9 mouse cellular contexts compared by ENCODE assay signal in the genomic region with DNA sequence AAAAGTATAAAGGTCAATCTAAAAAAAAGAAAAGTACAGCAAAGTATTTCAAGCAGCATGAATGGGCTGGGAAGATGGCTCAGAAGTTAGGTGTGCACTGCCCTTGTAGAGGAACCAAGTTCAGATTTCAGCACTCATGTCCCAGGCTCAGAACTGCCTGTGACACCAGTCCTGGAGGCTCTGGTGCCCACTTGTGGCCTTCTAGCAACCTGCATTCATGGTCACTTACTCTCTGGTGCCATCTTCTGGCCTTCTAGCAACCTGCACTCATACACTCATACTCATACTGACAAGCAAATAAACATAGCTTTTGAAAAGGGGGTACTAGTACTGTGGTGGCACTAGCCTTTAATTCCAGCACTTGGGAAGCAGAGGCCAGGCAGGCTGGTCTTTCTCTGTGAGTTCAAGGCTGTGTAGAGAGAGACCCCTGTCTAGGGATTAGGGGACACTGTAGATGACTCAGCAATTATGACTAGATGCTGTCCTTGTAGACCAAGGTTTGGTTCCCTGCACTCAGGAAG. TPM values are rescaled to one million over a fixed set of nuclear protein-coding genes. Genes with fewer than 3 reads are reported as not detected.
DNase-seq lines count a peak whose midpoint lies in the region; ATAC-seq and TF ChIP-seq lines count a peak whose summit lies in the region.
"Had no signal": no experiment of that assay in that cellular context is flagged by ENCODE, and none has a peak within 500 bp of the region (broad histone marks: within the 10 kb centered on the region; RNA-seq: fewer than 3 reads in every experiment).

No protein-coding gene starts in this region.

- no peaks in the 10 kb centered on the region for H3K4me1 ChIP-seq in intestine, postnatal 0 days (replicated peaks; ENCODE audit: control insufficient read depth, insufficient read depth, low read length)
- no peaks in the 10 kb centered on the region for H3K4me1 ChIP-seq in intestine, embryonic 16.5 days (ENCODE audit: control insufficient read depth, insufficient read depth, low read length)
- H3K4me1 ChIP-seq in CH12.LX (ENCODE audit: control insufficient read depth in 1 of 2, insufficient read depth in 2 of 2), result peaks cover 0 to 4% of the 10 kb centered on the region in 2 experiments; a peak in 1 of 4 replicates
- H3K4me1 ChIP-seq in heart, embryonic 11.5 days (ENCODE audit: control insufficient read depth, insufficient read depth, low read length), result no peaks in the 10 kb centered on the region
- H3K4me1 ChIP-seq in hindbrain, embryonic 16.5 days (ENCODE audit: control insufficient read depth, insufficient read depth, low read depth, low read length), result no peaks in the 10 kb centered on the region

- H3K9me3 ChIP-seq in intestine, postnatal 0 days (ENCODE audit: control insufficient read depth), result no peaks in the 10 kb centered on the region
- H3K9me3 ChIP-seq in intestine, embryonic 16.5 days (ENCODE audit: control insufficient read depth, low read length), result 0 out of 2 replicates have a peak, but pooled peaks cover 3% of the 10 kb centered on the region
- H3K9me3 ChIP-seq in CH12.LX (replicated peaks; ENCODE audit: low read length), result peaks cover 4% of the 10 kb centered on the region
- H3K9me3 ChIP-seq in heart, embryonic 11.5 days (replicated peaks; ENCODE audit: control insufficient read depth, low read length), result no peaks in the 10 kb centered on the region
- no peaks in the 10 kb centered on the region for H3K9me3 ChIP-seq in hindbrain, embryonic 16.5 days (ENCODE audit: control insufficient read depth, low read length)

- no peak for ATAC-seq in intestine, postnatal 0 days
- no peak for ATAC-seq in intestine, embryonic 16.5 days
- peak; percentile 75 for ATAC-seq in megakaryocyte, adult 5-6 weeks (ENCODE audit: poor library complexity, severe bottlenecking)
- no peak for ATAC-seq in heart, embryonic 11.5 days (replicated peaks; ENCODE audit: insufficient number of reproducible peaks, low FRiP score, low TSS enrichment)
- no peak for ATAC-seq in hindbrain, embryonic 16.5 days

- peaks cover 15% of the 10 kb centered on the region for H3K36me3 ChIP-seq in intestine, postnatal 0 days (ENCODE audit: control insufficient read depth, insufficient read depth)
- no peaks in the 10 kb centered on the region for H3K36me3 ChIP-seq in intestine, embryonic 16.5 days (ENCODE audit: control insufficient read depth, insufficient read depth, low read length)
- peaks cover 13 to 39% of the 10 kb centered on the region in 2 experiments for H3K36me3 ChIP-seq in CH12.LX (replicated peaks in 1 of 2; ENCODE audit: control insufficient read depth in 1 of 2, insufficient read depth in 1 of 2, low read length in 1 of 2)
- H3K36me3 ChIP-seq in heart, embryonic 11.5 days (ENCODE audit: control insufficient read depth, insufficient read depth, low read length), result peaks cover 12% of the 10 kb centered on the region
- no peaks in the 10 kb centered on the region for H3K36me3 ChIP-seq in hindbrain, embryonic 16.5 days (ENCODE audit: control insufficient read depth, insufficient read depth, low read length)

- no peak overlapping the region for H3K4me2 ChIP-seq in intestine, postnatal 0 days (replicated peaks; ENCODE audit: low read depth)
- no peak overlapping the region for H3K4me2 ChIP-seq in intestine, embryonic 16.5 days (ENCODE audit: low read depth, low read length)
- no peak overlapping the region for H3K4me2 ChIP-seq in CH12.LX (ENCODE audit: insufficient read depth, low read depth, poor library complexity, severe bottlenecking)
- H3K4me2 ChIP-seq in heart, embryonic 11.5 days, result no peak overlapping the region
- H3K4me2 ChIP-seq in hindbrain, embryonic 16.5 days (ENCODE audit: low read length), result no peak overlapping the region
- H3K4me2 ChIP-seq: hindbrain, embryonic 12.5 days had no signal

- no peak for TF ChIP-seq EP300 in CH12.LX (IDR thresholded peaks at IDR 0.05; ENCODE audit: low read length)

- no peak overlapping the region for H3K27ac ChIP-seq in intestine, postnatal 0 days (ENCODE audit: low read depth, low read length)
- no peak overlapping the region for H3K27ac ChIP-seq in intestine, embryonic 16.5 days (ENCODE audit: low read length)
- no peak overlapping the region for H3K27ac ChIP-seq in CH12.LX (ENCODE audit: insufficient read depth, low read depth)
- H3K27ac ChIP-seq in heart, embryonic 11.5 days (ENCODE audit: low read depth, low read length), result no peak overlapping the region
- H3K27ac ChIP-seq in hindbrain, embryonic 16.5 days (ENCODE audit: low read depth, low read length), result no peak overlapping the region
- H3K27ac ChIP-seq: hindbrain, embryonic 12.5 days had no signal

- in situ Hi-C loops in CH12.LX (cut with MboI; ENCODE audit: low pct_ligation_motif_present, low pct_unique_long_range_greater_than_20kb, low sequenced_read_pairs), result no loop called here

- dilution Hi-C loops in CH12.LX (cut with MboI; ENCODE audit: extremely low pct_ligation_motif_present, extremely low pct_unique_long_range_greater_than_20kb, low sequenced_read_pairs), result no loop called here

- TF ChIP-seq CTCF in intestine, postnatal 0 days (IDR thresholded peaks at IDR 0.05; ENCODE audit: low read depth), result peak; percentile 77
- TF ChIP-seq CTCF in CH12.LX (conservative IDR thresholded peaks at IDR 0.05 in 1 of 2, IDR thresholded peaks at IDR 0.05 in 1 of 2; ENCODE audit: low read depth in 2 of 2, low read length in 2 of 2), result peak; percentile 55 to 97
- TF ChIP-seq CTCF in brain, embryonic 14.5 days (IDR thresholded peaks at IDR 0.05; ENCODE audit: borderline replicate concordance, extremely low read depth, insufficient read depth, insufficient read length), result peak; percentile 37; the same call in 1 of the 2 replicates

- peak; percentile 43 for TF ChIP-seq RAD21 in CH12.LX (IDR thresholded peaks at IDR 0.05; ENCODE audit: low read depth, low read length)

- H3K27me3 ChIP-seq in intestine, postnatal 0 days (replicated peaks; ENCODE audit: control insufficient read depth, insufficient read depth, low read length), result no peaks in the 10 kb centered on the region
- no peaks in the 10 kb centered on the region for H3K27me3 ChIP-seq in intestine, embryonic 16.5 days (replicated peaks; ENCODE audit: control insufficient read depth, insufficient read depth, low read length)
- H3K27me3 ChIP-seq in CH12.LX (replicated peaks), result no peaks in the 10 kb centered on the region
- H3K27me3 ChIP-seq in heart, embryonic 11.5 days (ENCODE audit: control insufficient read depth, insufficient read depth, low read length), result no peaks in the 10 kb centered on the region
- no peaks in the 10 kb centered on the region for H3K27me3 ChIP-seq in hindbrain, embryonic 16.5 days (replicated peaks; ENCODE audit: control insufficient read depth, insufficient read depth, low read length)
- H3K27me3 ChIP-seq: hindbrain, embryonic 12.5 days had no signal

- peak; percentile 44 for DNase-seq in CH12.LX (ENCODE audit: extremely low read depth)
- DNase-seq in brain, embryonic 14.5 days (ENCODE audit: low read depth), result no peak
- no peak for DNase-seq in urinary bladder, postnatal 4 days (ENCODE audit: low spot score in 2 of 2)

- H3K9ac ChIP-seq in intestine, postnatal 0 days (ENCODE audit: low read depth, low read length), result no peak overlapping the region
- no peak overlapping the region for H3K9ac ChIP-seq in intestine, embryonic 16.5 days (ENCODE audit: low read depth, low read length)
- no peak overlapping the region for H3K9ac ChIP-seq in CH12.LX (ENCODE audit: insufficient read depth, low read depth)
- H3K9ac ChIP-seq in heart, embryonic 11.5 days (ENCODE audit: low read depth, low read length), result no peak overlapping the region
- no peak overlapping the region for H3K9ac ChIP-seq in hindbrain, embryonic 16.5 days (ENCODE audit: low read depth, low read length)
- H3K9ac ChIP-seq: hindbrain, embryonic 12.5 days had no signal

- H3K79me2 ChIP-seq in CH12.LX (replicated peaks; ENCODE audit: control insufficient read depth, extremely low read depth, insufficient read depth, poor library complexity, severe bottlenecking), result no peaks in the 10 kb centered on the region

- TF ChIP-seq POLR2A in CH12.LX (IDR thresholded peaks at IDR 0.05; ENCODE audit: low read depth, low read length), result no peak
- TF ChIP-seq POLR2A in brain, embryonic 14.5 days (IDR thresholded peaks at IDR 0.05; ENCODE audit: borderline replicate concordance, extremely low read depth, insufficient read depth, insufficient read length, poor library complexity, severe bottlenecking), result no peak

- no peak overlapping the region for H3K4me3 ChIP-seq in intestine, postnatal 0 days (ENCODE audit: low read depth, low read length)
- no peak overlapping the region for H3K4me3 ChIP-seq in intestine, embryonic 16.5 days (ENCODE audit: low read length)
- H3K4me3 ChIP-seq in CH12.LX (replicated peaks in 1 of 3; ENCODE audit: low read depth in 2 of 3, low read length in 2 of 3, poor library complexity in 1 of 3), result no peak overlapping the region
- H3K4me3 ChIP-seq in heart, embryonic 11.5 days (ENCODE audit: low read depth, low read length), result no peak overlapping the region
- no peak overlapping the region for H3K4me3 ChIP-seq in hindbrain, embryonic 16.5 days (ENCODE audit: low read length)
- H3K4me3 ChIP-seq: hindbrain, embryonic 12.5 days had no signal

TF ChIP-seq in CH12.LX, 34 proteins besides CTCF, POLR2A, EP300 and RAD21:
- TF ChIP-seq BHLHE40 (IDR thresholded peaks at IDR 0.05; ENCODE audit: low read depth, low read length) (no peak), MEF2A (IDR thresholded peaks at IDR 0.05; ENCODE audit: borderline replicate concordance, low read depth, low read length) (no peak), MAZ (IDR thresholded peaks at IDR 0.05; ENCODE audit: low read depth, low read length) (no peak), MAFK (IDR thresholded peaks at IDR 0.05; ENCODE audit: insufficient replicate concordance, low read length) (peak; percentile 58; the same call in 1 of the 2 replicates), NELFE (IDR thresholded peaks at IDR 0.05; ENCODE audit: low read depth, low read length) (peak; percentile 15; the same call in 1 of the 2 replicates), MYC (IDR thresholded peaks at IDR 0.05; ENCODE audit: low read depth, low read length) (no peak), GABPA (IDR thresholded peaks at IDR 0.05; ENCODE audit: insufficient replicate concordance, low read depth, low read length) (no peak), SMC3 (IDR thresholded peaks at IDR 0.05; ENCODE audit: low read depth, low read length) (peak; percentile 58)

RNA-seq across cellular contexts. Expression of a gene that starts 43.8 kb away (rescaled TPM):
- polyA plus RNA-seq in intestine, postnatal 0 days (2015; fragmentation: Nextera tagmentation; extraction: Ambion mirVana), result 3.4 and 4.0 TPM in 2 replicates
- 4.0 TPM in 2 replicates for polyA plus RNA-seq in intestine, embryonic 16.5 days (2015; fragmentation: Nextera tagmentation; extraction: Ambion mirVana)
- total RNA-seq in CH12.LX (2012; rRNA removed) (17.5 and 21.4 TPM in 2 replicates), CH12.LX (2014; rRNA removed) (9.6 and 10.9 TPM in 2 replicates)
- polyA plus RNA-seq in CH12.LX (2012; ENCODE audit: insufficient read length, low read depth), result 30.6 and 33.1 TPM in 2 replicates
- polyA plus RNA-seq in brain, embryonic 14.5 days (2012; rRNA removed), result 33.3 and 43.8 TPM in 2 replicates
- 9.9 and 13.9 TPM in 2 replicates for total RNA-seq in megakaryocyte, adult 5-6 weeks (2015)
- total RNA-seq in megakaryocyte, adult 5-6 weeks (2017), result 18.0 and 21.2 TPM in 2 replicates
- 6.9 and 8.2 TPM in 2 replicates for polyA plus RNA-seq in heart, embryonic 11.5 days (2014; fragmentation: Nextera tagmentation; extraction: Ambion mirVana)
- 15.9 and 17.5 TPM in 2 replicates for polyA plus RNA-seq in hindbrain, embryonic 16.5 days (2015; fragmentation: Nextera tagmentation; extraction: Ambion mirVana)
